Mouse (Mus musculus) lung, embryonic 14.5 days (tissue): ENCODE data around the gene Ddias. TPM values are rescaled to one million over a fixed set of nuclear protein-coding genes. Genes with fewer than 3 reads are reported as not detected.

Source experiments
- ATAC-seq: fragments of 200-750 bp; cut with Nextera tagmentation; 2 replicates; pipeline ENCODE4 v1.8.0; 2017; ENCODE audit warnings: mild to moderate bottlenecking, moderate TSS enrichment, moderate library complexity; ENCODE audit not compliant: insufficient read depth
- DNase-seq: peaks from one replicate; pipeline ENCODE4 v3.0.0-alpha.2; 2015
- H3K27ac ChIP-seq: fragments of 300-500 bp; sonication (generic); 2 replicates; pipeline ENCODE4 v1.5.1; 2014; ENCODE audit warnings: low read depth, mild to moderate bottlenecking, moderate library complexity
- H3K27me3 ChIP-seq: fragments of 300-500 bp; sonication (generic); 2 replicates; pipeline ENCODE4 v1.6.1; 2014; ENCODE audit warnings: low read length, control low read depth; ENCODE audit not compliant: insufficient read depth
- H3K36me3 ChIP-seq: fragments of 300-500 bp; sonication (generic); 2 replicates; pipeline ENCODE4 v1.6.1; 2014; ENCODE audit warnings: control low read depth; ENCODE audit not compliant: insufficient read depth
- H3K4me1 ChIP-seq: fragments of 300-500 bp; sonication (generic); 2 replicates; pipeline ENCODE4 v1.6.1; 2014; ENCODE audit warnings: antibody characterized with exemption, control low read depth; ENCODE audit not compliant: insufficient read depth
- H3K4me2 ChIP-seq: fragments of 300-500 bp; sonication (generic); 2 replicates; pipeline ENCODE4 v1.6.1; 2014; ENCODE audit warnings: mild to moderate bottlenecking
- H3K4me3 ChIP-seq: fragments of 300-500 bp; sonication (generic); 2 replicates; pipeline ENCODE4 v1.5.1; 2014; ENCODE audit warnings: low read depth, low read length
- H3K9ac ChIP-seq: fragments of 300-500 bp; sonication (generic); 2 replicates; pipeline ENCODE4 v1.6.1; 2014
- H3K9me3 ChIP-seq: fragments of 300-500 bp; sonication (generic); 2 replicates; pipeline ENCODE4 v1.6.1; 2016; ENCODE audit warnings: low read depth, low read length, control low read depth
- CTCF ChIP-seq: IDR thresholded peaks from 2 replicates; pipeline ENCODE4 v1.5.1; 2016; ENCODE audit warnings: antibody characterized with exemption, low read depth
- WGBS: fragments of 180-500 bp; shearing (Covaris S2); extraction: QIAGEN DNeasy Blood & Tissue Kit; methylation state at CpG from one replicate; pipeline ENCODE4 v1.1.7; 2014; 5-methylcytosine and 5-hydroxymethylcytosine counted together
- polyA plus RNA-seq: library from polyadenylated mRNA; unstranded; fragments of >200 nt; fragmentation: Nextera tagmentation; extraction: Ambion mirVana; gene quantifications from 2 replicates; pipeline ENCODE4 v1.2.1, GENCODE M21; 2014

Ddias gene
- polyA plus RNA-seq, 1 experiment from 2014 or later: 22.2 TPM

- 72% methylated on average over 2 of the region's 2 CpGs for WGBS
- Histone ChIP-seq H3K27ac (no peak overlapping the region), H3K4me3 (no peak overlapping the region), H3K36me3 (no peaks in the 10 kb centered on the region), H3K9me3 (no peaks in the 10 kb centered on the region), H3K4me2 (no peak overlapping the region), H3K4me1 (peaks cover 1% of the 10 kb centered on the region; the same call in 1 of the 2 replicates), H3K9ac (no peak overlapping the region), H3K27me3 (no peaks in the 10 kb centered on the region)
- TF ChIP-seq CTCF: no peak
- DNase-seq (no peak), ATAC-seq (no peak)
These were observed 56.8 kb downstream of the Ddias start for GRCm38 (mm10) chr7:92817242-92817641.

GRCm38 (mm10) chr7:92811667-92812279 lies 62.3 kb downstream of the Ddias start:
- Histone ChIP-seq H3K9me3 (no peaks in the 10 kb centered on the region), H3K27me3 (no peaks in the 10 kb centered on the region), H3K4me3 (no peak overlapping the region), H3K9ac (no peak overlapping the region), H3K4me1 (no peaks in the 10 kb centered on the region), H3K4me2 (no peak overlapping the region), H3K36me3 (no peaks in the 10 kb centered on the region), H3K27ac (no peak overlapping the region)
- ATAC-seq (no peak), DNase-seq (no peak)
- TF ChIP-seq CTCF: no peak
- 72% methylated on average over 7 of the region's 7 CpGs for WGBS

Other genes with a start within 250 kb of the Ddias start
- 5.6 and 6.2 TPM in 2 replicates for gene Ankrd42, start 237.1 kb downstream of the Ddias start, polyA plus RNA-seq
- gene Pcf11, start 204.3 kb downstream of the Ddias start, polyA plus RNA-seq: 21.0 and 22.2 TPM in 2 replicates
- 5.6 and 6.5 TPM in 2 replicates for gene Rab30, start 132.6 kb downstream of the Ddias start, polyA plus RNA-seq
- 42.2 and 44.2 TPM in 2 replicates for gene Prcp, start 223 bp upstream of the Ddias start, polyA plus RNA-seq
- 4.3 and 4.4 TPM in 2 replicates for gene Fam181b, start 205.6 kb upstream of the Ddias start, polyA plus RNA-seq